Mouse (Mus musculus) embryo, embryonic 9.5 days (tissue): Measurements from ENCODE around the gene Insc.

Experiments used
- DNase-seq: peaks from one replicate; pipeline ENCODE4 v3.0.0-alpha.2; 2017; ENCODE audit errors: extremely low spot score

The Insc gene

GRCm38 (mm10) chr7:114762660-114763059 lies 19.2 kb downstream of the Insc start:
- DNase-seq: no peak

- DNase-seq: no peak
These were observed 21.8 kb downstream of the Insc start for GRCm38 (mm10) chr7:114765273-114765672.

- DNase-seq: no peak
These were observed 23.0 kb downstream of the Insc start for GRCm38 (mm10) chr7:114766523-114766922.

- no peak for DNase-seq
These were observed 25.0 kb downstream of the Insc start for GRCm38 (mm10) chr7:114768516-114768915.

GRCm38 (mm10) chr7:114769041-114769440 lies 25.5 kb downstream of the Insc start:
- DNase-seq: no peak

GRCm38 (mm10) chr7:114770586-114770985 lies 27.1 kb downstream of the Insc start:
- DNase-seq: no peak

- DNase-seq: no peak
These were observed 28.3 kb downstream of the Insc start for GRCm38 (mm10) chr7:114771801-114772200.

GRCm38 (mm10) chr7:114773781-114774180 lies 30.3 kb downstream of the Insc start:
- peak; percentile 8 for DNase-seq

- DNase-seq: no peak
These were observed 32.4 kb downstream of the Insc start for GRCm38 (mm10) chr7:114775856-114776255.

- no peak for DNase-seq
These were observed 34.8 kb downstream of the Insc start for GRCm38 (mm10) chr7:114778156-114778770.

- peak; percentile 4 for DNase-seq
These were observed 35.7 kb downstream of the Insc start for GRCm38 (mm10) chr7:114779056-114779660.

GRCm38 (mm10) chr7:114783291-114783690 lies 39.8 kb downstream of the Insc start:
- DNase-seq: no peak

GRCm38 (mm10) chr7:114791087-114791486 lies 47.6 kb downstream of the Insc start:
- DNase-seq: no peak

- DNase-seq: no peak
These were observed 48.5 kb downstream of the Insc start for GRCm38 (mm10) chr7:114792026-114792425.

- DNase-seq: no peak
These were observed 50.9 kb downstream of the Insc start for GRCm38 (mm10) chr7:114794400-114794799.

GRCm38 (mm10) chr7:114802576-114802975 lies 59.1 kb downstream of the Insc start:
- DNase-seq: no peak

GRCm38 (mm10) chr7:114805311-114805710 lies 61.8 kb downstream of the Insc start:
- no peak for DNase-seq

GRCm38 (mm10) chr7:114807343-114807742 lies 63.8 kb downstream of the Insc start:
- no peak for DNase-seq

GRCm38 (mm10) chr7:114808341-114808740 lies 64.8 kb downstream of the Insc start:
- DNase-seq: no peak

- DNase-seq: peak; percentile 83
These were observed 73.9 kb downstream of the Insc start for GRCm38 (mm10) chr7:114817291-114817806.

- DNase-seq: no peak
These were observed 74.4 kb downstream of the Insc start for GRCm38 (mm10) chr7:114817879-114818278.

GRCm38 (mm10) chr7:114818351-114818750 lies 74.9 kb downstream of the Insc start:
- DNase-seq: no peak

GRCm38 (mm10) chr7:114818836-114819235 lies 75.3 kb downstream of the Insc start:
- DNase-seq: no peak
